Mouse (Mus musculus): ENCODE results near the gene Larp4. TPM values are rescaled to one million over a fixed set of nuclear protein-coding genes. Genes with fewer than 3 reads are reported as not detected.
"Not testable (repeated sequence)": the region's sequence is repeated elsewhere in the genome, so short reads cannot be mapped to it uniquely, and the experiment has no call there.

The Larp4 gene
- polyA plus RNA-seq (2016; fragmentation: Nextera tagmentation; extraction: Ambion mirVana) = 29.5 and 34.8 TPM in 2 replicates

GRCm38 (mm10) chr15:99969765-99970164 is at the start of gene Larp4:
Larp4 (plus strand) TSS chr15:99970065.
- not testable (repeated sequence) for H3K9me3 ChIP-seq; H3K27me3 ChIP-seq; H3K4me3 ChIP-seq (replicated peaks); H3K4me1 ChIP-seq (replicated peaks); H3K9ac ChIP-seq (replicated peaks); H3K36me3 ChIP-seq; ATAC-seq (ENCODE audit: insufficient number of reproducible peaks, insufficient read depth, low FRiP score, low TSS enrichment, low read depth); H3K27ac ChIP-seq; H3K4me2 ChIP-seq
- WGBS = 89% methylated on average over 6 of the region's 6 CpGs

DNA sequence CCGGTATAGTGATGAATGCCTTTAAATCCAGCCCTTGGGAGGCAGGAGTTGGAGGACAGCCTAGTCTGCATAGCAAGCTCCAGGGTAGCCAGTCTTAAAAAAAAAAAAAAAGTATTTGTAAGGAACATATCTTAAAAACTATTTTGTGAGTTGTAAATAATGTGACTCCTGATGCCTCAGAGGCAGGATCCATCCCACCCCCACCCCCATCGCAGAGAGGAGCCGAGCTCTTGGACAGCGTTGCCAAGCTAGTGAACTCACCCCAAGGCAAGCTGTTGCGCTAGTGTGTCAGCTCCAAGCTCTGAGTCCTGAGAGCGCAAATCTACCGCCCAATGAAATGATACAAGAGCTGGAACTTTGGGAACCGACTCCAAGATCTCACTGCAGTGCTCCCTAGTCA is 38.6 kb upstream of the Larp4 start:
- 82% methylated on average over 8 of the region's 8 CpGs for WGBS

DNA sequence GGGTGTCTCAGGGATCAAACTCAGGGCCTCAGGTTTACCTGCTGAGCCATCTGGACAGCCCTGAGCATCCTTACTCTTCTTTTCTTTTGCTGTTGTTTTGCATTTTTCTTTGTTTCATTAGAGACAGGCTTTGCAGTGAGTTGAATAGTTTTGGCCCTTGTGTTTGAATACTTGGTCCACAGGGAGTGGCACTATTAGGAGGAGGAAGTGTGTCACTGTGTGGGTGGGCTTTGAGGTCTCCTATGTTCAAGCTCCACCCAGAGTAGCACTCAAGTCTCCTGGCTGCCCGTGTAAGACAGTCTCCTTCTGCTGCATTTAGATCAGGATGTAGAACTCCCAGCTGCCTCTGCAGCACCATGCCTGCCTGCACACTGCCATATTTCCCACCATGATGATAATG is 35.4 kb upstream of the Larp4 start:
- H3K4me1 ChIP-seq (replicated peaks) = no peaks in the 10 kb centered on the region
- 66% methylated on average over 1 of the region's 1 CpGs for WGBS
- no peak overlapping the region for H3K9ac ChIP-seq (replicated peaks)
- no peak overlapping the region for H3K4me2 ChIP-seq
- no peaks in the 10 kb centered on the region for H3K36me3 ChIP-seq
- H3K9me3 ChIP-seq = no peaks in the 10 kb centered on the region
- no peak for ATAC-seq (ENCODE audit: insufficient number of reproducible peaks, insufficient read depth, low FRiP score, low TSS enrichment, low read depth)
- no peak overlapping the region for H3K27ac ChIP-seq
- H3K4me3 ChIP-seq (replicated peaks) = no peak overlapping the region
- no peaks in the 10 kb centered on the region for H3K27me3 ChIP-seq

More for the DNA sequence above, 38.6 kb upstream of the Larp4 start:
- no peaks in the 10 kb centered on the region for H3K9me3 ChIP-seq
- no peak for ATAC-seq (ENCODE audit: insufficient number of reproducible peaks, insufficient read depth, low FRiP score, low TSS enrichment, low read depth)
- no peak overlapping the region for H3K9ac ChIP-seq (replicated peaks)
- H3K36me3 ChIP-seq = no peaks in the 10 kb centered on the region
- no peaks in the 10 kb centered on the region for H3K4me1 ChIP-seq (replicated peaks)
- no peak overlapping the region for H3K4me3 ChIP-seq (replicated peaks)
- no peak overlapping the region for H3K27ac ChIP-seq
- no peaks in the 10 kb centered on the region for H3K27me3 ChIP-seq
- H3K4me2 ChIP-seq = no peak overlapping the region

DNA sequence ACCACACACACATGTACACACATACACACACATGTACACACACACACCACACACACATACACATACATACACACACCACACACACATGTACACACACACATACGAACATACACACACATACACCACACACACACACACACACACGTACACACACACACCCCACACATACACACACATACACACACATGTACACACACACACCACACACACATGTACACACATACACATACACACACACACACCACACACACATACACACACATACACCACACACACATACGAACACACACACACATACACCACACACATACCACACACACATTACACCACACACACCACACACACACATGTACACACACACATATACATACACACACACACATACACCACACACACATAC is 33.2 kb upstream of the Larp4 start:
- H3K4me1 ChIP-seq (replicated peaks) = no peaks in the 10 kb centered on the region

DNA sequence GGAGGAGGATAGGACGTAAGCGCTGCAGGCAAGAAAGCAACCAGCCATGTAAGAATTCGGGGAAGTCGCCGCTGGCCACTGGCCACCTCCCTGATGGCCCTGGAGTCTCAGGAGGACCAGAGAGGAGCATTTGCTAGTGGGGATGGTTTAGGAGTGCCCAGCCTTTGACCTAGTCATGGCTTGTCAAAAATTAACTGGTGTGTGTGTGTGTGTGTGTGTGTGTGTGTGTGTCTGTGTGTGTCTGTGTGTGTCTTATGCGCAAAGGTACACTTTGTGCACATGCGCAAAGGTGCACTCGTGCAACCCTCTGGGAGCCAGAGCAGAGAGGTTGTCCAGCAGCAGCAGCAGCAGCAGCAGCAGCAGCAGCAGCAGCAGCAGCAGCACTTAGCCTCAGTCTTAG is 32.0 kb upstream of the Larp4 start:
- H3K27me3 ChIP-seq = no peaks in the 10 kb centered on the region

More for the DNA sequence above, 33.2 kb upstream of the Larp4 start:
- H3K36me3 ChIP-seq = no peaks in the 10 kb centered on the region
- no peak overlapping the region for H3K27ac ChIP-seq
- no peaks in the 10 kb centered on the region for H3K9me3 ChIP-seq
- no peak overlapping the region for H3K9ac ChIP-seq (replicated peaks)
- no peak overlapping the region for H3K4me2 ChIP-seq
- no peak overlapping the region for H3K4me3 ChIP-seq (replicated peaks)
- ATAC-seq (ENCODE audit: insufficient number of reproducible peaks, insufficient read depth, low FRiP score, low TSS enrichment, low read depth) = no peak
- WGBS = 87% methylated on average over 3 of the region's 3 CpGs
- no peaks in the 10 kb centered on the region for H3K27me3 ChIP-seq

DNA sequence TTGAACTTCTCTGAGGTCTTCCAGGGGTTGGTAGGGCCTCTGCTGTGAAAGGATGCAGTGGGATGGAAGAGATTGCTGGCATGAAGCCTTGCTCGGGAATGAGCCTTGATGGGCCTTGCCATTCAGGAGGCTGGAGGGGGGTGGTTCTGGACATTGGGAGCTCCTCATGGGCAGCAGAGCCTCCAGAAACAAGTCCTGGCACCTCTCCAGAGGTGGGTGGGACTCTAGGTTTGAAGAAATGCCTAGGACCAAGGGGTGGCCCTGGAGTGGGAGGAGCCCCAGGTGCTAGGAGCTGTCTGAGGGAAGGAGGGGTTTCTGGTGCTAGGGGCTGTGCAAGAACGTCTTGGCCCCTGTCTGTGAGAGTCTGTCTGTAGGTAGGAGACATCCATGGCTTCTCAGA is 29.4 kb upstream of the Larp4 start:
- Histone ChIP-seq H3K36me3 (no peaks in the 10 kb centered on the region), H3K27ac (0 out of 2 replicates have a peak overlapping the region, but pooled peaks have one; percentile 42), H3K4me1 (replicated peaks) (no peaks in the 10 kb centered on the region), H3K27me3 (no peaks in the 10 kb centered on the region), H3K9me3 (peaks cover 6% of the 10 kb centered on the region; the same call in 1 of the 2 replicates), H3K9ac (replicated peaks) (no peak overlapping the region), H3K4me3 (replicated peaks) (no peak overlapping the region), H3K4me2 (no peak overlapping the region)
- no peak for ATAC-seq (ENCODE audit: insufficient number of reproducible peaks, insufficient read depth, low FRiP score, low TSS enrichment, low read depth)
- WGBS = 56% methylated on average over 2 of the region's 2 CpGs

More for the DNA sequence above, 32.0 kb upstream of the Larp4 start:
- no peak overlapping the region for H3K4me2 ChIP-seq
- H3K36me3 ChIP-seq = no peaks in the 10 kb centered on the region
- WGBS = 85% methylated on average over 8 of the region's 8 CpGs
- H3K4me3 ChIP-seq (replicated peaks) = no peak overlapping the region
- ATAC-seq (ENCODE audit: insufficient number of reproducible peaks, insufficient read depth, low FRiP score, low TSS enrichment, low read depth) = no peak
- no peaks in the 10 kb centered on the region for H3K9me3 ChIP-seq
- H3K9ac ChIP-seq (replicated peaks) = no peak overlapping the region
- H3K27ac ChIP-seq = no peak overlapping the region
- no peaks in the 10 kb centered on the region for H3K4me1 ChIP-seq (replicated peaks)

GRCm38 (mm10) chr15:99940970-99941630 is 28.8 kb upstream of the Larp4 start:
- no peaks in the 10 kb centered on the region for H3K4me1 ChIP-seq (replicated peaks)
- 66% methylated on average over 4 of the region's 4 CpGs for WGBS
- H3K36me3 ChIP-seq = no peaks in the 10 kb centered on the region
- no peak overlapping the region for H3K4me2 ChIP-seq
- H3K9me3 ChIP-seq = peaks cover 6% of the 10 kb centered on the region; the same call in 1 of the 2 replicates
- H3K27ac ChIP-seq = no peak overlapping the region
- no peak for ATAC-seq (ENCODE audit: insufficient number of reproducible peaks, insufficient read depth, low FRiP score, low TSS enrichment, low read depth)
- H3K27me3 ChIP-seq = no peaks in the 10 kb centered on the region
- H3K4me3 ChIP-seq (replicated peaks) = no peak overlapping the region
- H3K9ac ChIP-seq (replicated peaks) = no peak overlapping the region

GRCm38 (mm10) chr15:99955324-99955723 is 14.5 kb upstream of the Larp4 start:
- H3K9ac ChIP-seq (replicated peaks) = no peak overlapping the region
- no peaks in the 10 kb centered on the region for H3K27me3 ChIP-seq
- ATAC-seq (ENCODE audit: insufficient number of reproducible peaks, insufficient read depth, low FRiP score, low TSS enrichment, low read depth) = no peak
- H3K36me3 ChIP-seq = no peaks in the 10 kb centered on the region
- H3K4me2 ChIP-seq = no peak overlapping the region
- H3K4me1 ChIP-seq (replicated peaks) = no peaks in the 10 kb centered on the region
- no peaks in the 10 kb centered on the region for H3K9me3 ChIP-seq
- H3K4me3 ChIP-seq (replicated peaks) = no peak overlapping the region
- WGBS = 70% methylated on average over 4 of the region's 4 CpGs
- no peak overlapping the region for H3K27ac ChIP-seq

- WGBS = 86% methylated on average over 8 of the region's 8 CpGs
- no peak overlapping the region for H3K4me3 ChIP-seq (replicated peaks)
Observed at GRCm38 (mm10) chr15:99965103-99965775, 4.6 kb upstream of the Larp4 start.

GRCm38 (mm10) chr15:99966961-99967360 is 2.9 kb upstream of the Larp4 start, which contains the start of gene Fam186a:
Fam186a (minus strand) TSS chr15:99967061.
- Histone ChIP-seq H3K4me1 (replicated peaks) (no peaks in the 10 kb centered on the region), H3K27ac (no peak within 1 kb of the TSS), H3K9me3 (no peaks in the 10 kb centered on the region), H3K9ac (replicated peaks) (no peak within 1 kb of the TSS), H3K27me3 (no peaks in the 10 kb centered on the region; the same call in 1 of the 2 replicates), H3K36me3 (no peaks in the 10 kb centered on the region), H3K4me2 (no peak within 1 kb of the TSS), H3K4me3 (replicated peaks) (no peak within 1 kb of the TSS)
- ATAC-seq (ENCODE audit: insufficient number of reproducible peaks, insufficient read depth, low FRiP score, low TSS enrichment, low read depth) = no peak
- 80% methylated on average over 4 of the region's 4 CpGs for WGBS

More at GRCm38 (mm10) chr15:99965103-99965775, 4.6 kb upstream of the Larp4 start:
- Histone ChIP-seq H3K4me1 (replicated peaks) (no peaks in the 10 kb centered on the region), H3K27me3 (no peaks in the 10 kb centered on the region; the same call in 1 of the 2 replicates), H3K9me3 (no peaks in the 10 kb centered on the region), H3K27ac (no peak overlapping the region), H3K9ac (replicated peaks) (no peak overlapping the region), H3K4me2 (no peak overlapping the region), H3K36me3 (no peaks in the 10 kb centered on the region)
- no peak for ATAC-seq (ENCODE audit: insufficient number of reproducible peaks, insufficient read depth, low FRiP score, low TSS enrichment, low read depth)

DNA sequence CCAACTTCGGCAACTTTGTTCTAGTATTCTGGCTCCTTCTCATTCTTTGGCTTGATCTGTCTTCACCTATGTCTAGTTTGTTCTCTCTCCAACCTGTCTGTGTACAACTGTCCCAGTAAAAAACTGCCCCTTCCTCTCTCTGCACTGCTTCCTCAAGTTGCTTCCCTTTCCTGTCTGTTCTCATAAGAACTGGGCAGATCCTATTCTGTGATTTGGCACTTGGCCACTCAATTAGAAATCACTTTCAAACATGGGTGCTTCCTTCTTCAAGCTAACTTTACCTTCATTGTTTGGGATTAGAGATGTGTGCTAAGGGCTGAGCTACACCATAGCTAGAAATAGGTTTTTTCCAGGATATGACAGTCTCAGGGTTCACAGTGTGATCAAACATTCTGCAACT is 741 bp downstream of the Larp4 start:
- WGBS = 91% methylated on average over 1 of the region's 1 CpGs

More for the DNA sequence above, 741 bp downstream of the Larp4 start:
- Histone ChIP-seq H3K9ac (replicated peaks) (no peak overlapping the region), H3K27ac (no peak overlapping the region), H3K4me2 (no peak overlapping the region), H3K4me1 (replicated peaks) (0 out of 2 replicates have a peak, but pooled peaks cover 4% of the 10 kb centered on the region), H3K9me3 (no peaks in the 10 kb centered on the region), H3K27me3 (no peaks in the 10 kb centered on the region; the same call in 1 of the 2 replicates), H3K4me3 (replicated peaks) (no peak overlapping the region), H3K36me3 (no peaks in the 10 kb centered on the region)
- no peak for ATAC-seq (ENCODE audit: insufficient number of reproducible peaks, insufficient read depth, low FRiP score, low TSS enrichment, low read depth)
